In the genomic region with DNA sequence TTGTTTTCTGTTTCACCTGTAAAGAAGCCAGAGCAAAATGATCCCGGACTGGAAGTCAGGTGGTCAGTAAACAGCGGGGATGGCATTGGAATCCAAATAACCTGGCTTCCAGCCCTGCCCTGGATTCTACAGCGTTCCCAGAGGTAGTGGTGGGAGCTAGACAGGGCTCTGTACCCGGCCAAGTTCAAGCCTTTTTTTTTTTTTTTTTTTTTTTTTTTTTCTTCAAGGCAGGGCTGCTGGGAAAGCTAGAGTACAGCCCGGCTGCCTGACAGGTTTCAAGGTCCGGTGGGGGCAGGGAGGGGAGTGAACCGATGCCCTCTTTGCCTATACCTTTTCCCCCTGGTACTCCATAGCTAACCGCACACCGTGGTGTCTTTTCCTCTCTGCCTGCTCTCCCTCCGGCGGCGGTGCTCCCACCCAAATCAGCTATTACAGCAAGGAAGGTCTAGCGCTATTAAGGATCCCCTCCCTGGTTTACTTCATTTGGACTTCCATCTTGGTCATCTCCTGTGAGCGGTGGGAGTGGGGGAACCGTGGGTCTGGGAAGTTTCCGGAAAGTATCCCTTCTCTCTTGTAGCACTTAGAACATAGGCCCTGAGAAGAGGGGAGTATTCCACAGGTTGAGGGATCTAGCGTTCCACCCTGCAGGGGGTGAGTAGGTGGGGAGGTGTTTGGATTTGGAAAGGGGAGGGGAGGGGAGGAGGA, we compare ENCODE assay signal across 8 mouse cellular contexts. TPM values are rescaled to one million over a fixed set of nuclear protein-coding genes. Genes with fewer than 3 reads are reported as not detected.
DNase-seq lines count a peak whose midpoint lies in the region; ATAC-seq and TF ChIP-seq lines count a peak whose summit lies in the region.

No protein-coding gene starts in this region.

- H3K4me2 ChIP-seq in heart, postnatal 0 days (ENCODE audit: low read depth, low read length), result peak overlapping the region; percentile 61
- peak overlapping the region; percentile 55 for H3K4me2 ChIP-seq in embryonic facial prominence, embryonic 14.5 days (ENCODE audit: low read depth, low read length)
- H3K4me2 ChIP-seq in intestine, postnatal 0 days (replicated peaks; ENCODE audit: low read depth), result peak overlapping the region; percentile 62
- H3K4me2 ChIP-seq in midbrain, embryonic 12.5 days (replicated peaks), result peak overlapping the region; percentile 56

- TF ChIP-seq CTCF in heart, postnatal 0 days (IDR thresholded peaks at IDR 0.05; ENCODE audit: low read depth), result no peak
- no peak for TF ChIP-seq CTCF in intestine, postnatal 0 days (IDR thresholded peaks at IDR 0.05; ENCODE audit: low read depth)

- ATAC-seq in heart, postnatal 0 days (ENCODE audit: insufficient read depth, low read depth), result no peak
- 0 out of 2 replicates have a peak, but pooled peaks have one; percentile 37 for ATAC-seq in embryonic facial prominence, embryonic 14.5 days (ENCODE audit: low read depth)
- peak; percentile 65; the same call in 1 of the 2 replicates for ATAC-seq in intestine, postnatal 0 days
- peak; percentile 35 for ATAC-seq in midbrain, embryonic 12.5 days (ENCODE audit: low FRiP score, low read depth)
- no peak for ATAC-seq in monocyte, adult 5-6 weeks (replicated peaks; ENCODE audit: insufficient number of reproducible peaks, low FRiP score, low TSS enrichment, poor library complexity, severe bottlenecking)

- peak overlapping the region; percentile 32 for H3K4me3 ChIP-seq in heart, postnatal 0 days (ENCODE audit: low read depth, low read length)
- peak overlapping the region; percentile 24 for H3K4me3 ChIP-seq in embryonic facial prominence, embryonic 14.5 days (ENCODE audit: low read depth, low read length)
- H3K4me3 ChIP-seq in intestine, postnatal 0 days (ENCODE audit: low read depth, low read length), result peak overlapping the region; percentile 11; the same call in 1 of the 2 replicates
- peak overlapping the region; percentile 31 for H3K4me3 ChIP-seq in midbrain, embryonic 12.5 days

- 0 out of 2 replicates have a peak, but pooled peaks cover 10% of the 10 kb centered on the region for H3K4me1 ChIP-seq in heart, postnatal 0 days (ENCODE audit: control insufficient read depth, insufficient read depth)
- peaks cover 19% of the 10 kb centered on the region for H3K4me1 ChIP-seq in embryonic facial prominence, embryonic 14.5 days (ENCODE audit: control insufficient read depth, insufficient read depth, low read length)
- H3K4me1 ChIP-seq in intestine, postnatal 0 days (replicated peaks; ENCODE audit: control insufficient read depth, insufficient read depth, low read length), result peaks cover 3% of the 10 kb centered on the region; the same call in 1 of the 2 replicates
- H3K4me1 ChIP-seq in midbrain, embryonic 12.5 days, result peaks cover 55% of the 10 kb centered on the region

- intact Hi-C loops in heart, postnatal 10 days (cut with DNase I), result no loop called here
- intact Hi-C loops in left cerebral cortex, postnatal 4 days (cut with DNase I), result no loop called here

- 2% methylated on average over 17 of the region's 17 CpGs for WGBS in heart, postnatal 0 days
- 2% methylated on average over 17 of the region's 17 CpGs for WGBS in embryonic facial prominence, embryonic 14.5 days
- WGBS in intestine, postnatal 0 days, result 4% methylated on average over 17 of the region's 17 CpGs
- WGBS in midbrain, embryonic 12.5 days, result 2% methylated on average over 17 of the region's 17 CpGs

- H3K9ac ChIP-seq in heart, postnatal 0 days (replicated peaks; ENCODE audit: low read depth, low read length), result no peak overlapping the region; the same call in 1 of the 2 replicates
- H3K9ac ChIP-seq in embryonic facial prominence, embryonic 14.5 days (ENCODE audit: low read depth, low read length), result peak overlapping the region; percentile 37
- H3K9ac ChIP-seq in intestine, postnatal 0 days (ENCODE audit: low read depth, low read length), result no peak overlapping the region
- H3K9ac ChIP-seq in midbrain, embryonic 12.5 days (replicated peaks), result no peak overlapping the region; the same call in 1 of the 2 replicates

- TF ChIP-seq EP300 in heart, postnatal 0 days (IDR thresholded peaks at IDR 0.05; ENCODE audit: low read depth), result no peak

- H3K27ac ChIP-seq in heart, postnatal 0 days (ENCODE audit: low read depth), result no peak overlapping the region
- H3K27ac ChIP-seq in embryonic facial prominence, embryonic 14.5 days (replicated peaks; ENCODE audit: low read depth, low read length), result no peak overlapping the region
- H3K27ac ChIP-seq in intestine, postnatal 0 days (ENCODE audit: low read depth, low read length), result no peak overlapping the region
- H3K27ac ChIP-seq in midbrain, embryonic 12.5 days (replicated peaks), result peak overlapping the region; percentile 89

- no peaks in the 10 kb centered on the region for H3K36me3 ChIP-seq in heart, postnatal 0 days (replicated peaks; ENCODE audit: control insufficient read depth, insufficient read depth, low read length)
- no peaks in the 10 kb centered on the region for H3K36me3 ChIP-seq in embryonic facial prominence, embryonic 14.5 days (ENCODE audit: control insufficient read depth, insufficient read depth, low read length)
- no peaks in the 10 kb centered on the region for H3K36me3 ChIP-seq in intestine, postnatal 0 days (ENCODE audit: control insufficient read depth, insufficient read depth)
- H3K36me3 ChIP-seq in midbrain, embryonic 12.5 days, result no peaks in the 10 kb centered on the region

- H3K27me3 ChIP-seq in heart, postnatal 0 days (ENCODE audit: control insufficient read depth, insufficient read depth, low read length), result peaks cover 17% of the 10 kb centered on the region; the same call in 1 of the 2 replicates
- H3K27me3 ChIP-seq in embryonic facial prominence, embryonic 14.5 days (replicated peaks; ENCODE audit: control insufficient read depth, insufficient read depth, low read length), result peaks cover 8% of the 10 kb centered on the region; the same call in 1 of the 2 replicates
- H3K27me3 ChIP-seq in intestine, postnatal 0 days (replicated peaks; ENCODE audit: control insufficient read depth, insufficient read depth, low read length), result no peaks in the 10 kb centered on the region
- peaks cover 4% of the 10 kb centered on the region for H3K27me3 ChIP-seq in midbrain, embryonic 12.5 days

- no peak for DNase-seq in heart, postnatal 0 days (ENCODE audit: low spot score)
- no peak for DNase-seq in heart, postnatal 10 days
- DNase-seq in embryonic facial prominence, embryonic 14.5 days (ENCODE audit: low spot score), result no peak
- no peak for DNase-seq in urinary bladder, postnatal 25 days (ENCODE audit: low spot score)
- DNase-seq in left cerebral cortex, postnatal 4 days, result no peak

- H3K9me3 ChIP-seq in heart, postnatal 0 days (replicated peaks; ENCODE audit: control insufficient read depth, low read length), result no peaks in the 10 kb centered on the region
- H3K9me3 ChIP-seq in embryonic facial prominence, embryonic 14.5 days (ENCODE audit: control insufficient read depth, low read length), result no peaks in the 10 kb centered on the region
- no peaks in the 10 kb centered on the region for H3K9me3 ChIP-seq in intestine, postnatal 0 days (ENCODE audit: control insufficient read depth)
- H3K9me3 ChIP-seq in midbrain, embryonic 12.5 days, result no peaks in the 10 kb centered on the region

RNA-seq across cellular contexts. Expression of gene Sox9, which starts 28.6 kb away (rescaled TPM):
- 0.50 and 3.4 TPM in 2 replicates for total RNA-seq in heart, postnatal 0 days (2014; rRNA removed; ENCODE audit: low replicate concordance)
- polyA plus RNA-seq in heart, postnatal 0 days (2015; fragmentation: Nextera tagmentation; extraction: Ambion mirVana), result 9.5 and 10.5 TPM in 2 replicates
- 1 to 10 TPM; 6.5 to 6.7 TPM for total RNA-seq in heart, postnatal 10 days (2021)
- polyA plus RNA-seq in embryonic facial prominence, embryonic 14.5 days (2014; fragmentation: Nextera tagmentation; extraction: Ambion mirVana), result 48.0 and 61.8 TPM in 2 replicates
- 15.9 and 16.6 TPM in 2 replicates for polyA plus RNA-seq in intestine, postnatal 0 days (2015; fragmentation: Nextera tagmentation; extraction: Ambion mirVana)
- polyA plus RNA-seq in midbrain, embryonic 12.5 days (2016; fragmentation: Nextera tagmentation; extraction: Ambion mirVana), result 134 and 147 TPM in 2 replicates
- total RNA-seq in monocyte, adult 5-6 weeks (2017), result not detected in 3 replicates
- total RNA-seq in left cerebral cortex, postnatal 4 days (2021), result 10 to 100 TPM; 21.3 to 21.4 TPM

Comparison
In these comparisons a context has a peak if more than half of its experiments do, and no peak if none do; other contexts are left out.
1. ATAC-seq: peak in embryonic facial prominence, embryonic 14.5 days (single experiment), intestine, postnatal 0 days (single experiment) and midbrain, embryonic 12.5 days (single experiment); none in heart, postnatal 0 days (single experiment) and monocyte, adult 5-6 weeks (single experiment).
2. Peak in every context shown above with its lines, with median percentiles within 50 percentile points of each other: H3K4me2 ChIP-seq and H3K4me3 ChIP-seq.